In genomic region chr1:86447596-86448171, GRCm38 (mm10) we compare ENCODE assay signal across 9 mouse cellular contexts. TPM values are rescaled to one million over a fixed set of nuclear protein-coding genes. Genes with fewer than 3 reads are reported as not detected.
DNase-seq lines count a peak whose midpoint lies in the region; ATAC-seq and TF ChIP-seq lines count a peak whose summit lies in the region.
"Had no signal": no experiment of that assay in that cellular context is flagged by ENCODE, and none has a peak within 500 bp of the region (broad histone marks: within the 10 kb centered on the region; RNA-seq: fewer than 3 reads in every experiment).

No protein-coding gene starts in this region.

- no peaks in the 10 kb centered on the region for H3K9me3 ChIP-seq in forebrain, embryonic 12.5 days
- no peaks in the 10 kb centered on the region for H3K9me3 ChIP-seq in hindbrain, embryonic 16.5 days (ENCODE audit: control insufficient read depth, low read length)

- no peaks in the 10 kb centered on the region for H3K27me3 ChIP-seq in forebrain, embryonic 12.5 days
- no peaks in the 10 kb centered on the region for H3K27me3 ChIP-seq in hindbrain, embryonic 16.5 days (replicated peaks; ENCODE audit: control insufficient read depth, insufficient read depth, low read length)

- no peak overlapping the region for H3K4me3 ChIP-seq in layer of hippocampus, adult 2 months
- H3K4me3 ChIP-seq in forebrain, embryonic 12.5 days (replicated peaks) = no peak overlapping the region
- H3K4me3 ChIP-seq in hindbrain, embryonic 16.5 days (ENCODE audit: low read length) = no peak overlapping the region
- no peak overlapping the region for H3K4me3 ChIP-seq in lung, adult 2 months (replicated peaks; ENCODE audit: extremely low read depth, low read depth, low read length)

- TF ChIP-seq POLR2A in lung, adult 2 months (IDR thresholded peaks at IDR 0.05; ENCODE audit: borderline replicate concordance, extremely low read depth, low read depth, low read length) = peak; percentile 47; the same call in 1 of the 2 replicates

- H3K4me2 ChIP-seq in forebrain, embryonic 12.5 days = no peak overlapping the region
- peak overlapping the region; percentile 2; the same call in 1 of the 2 replicates for H3K4me2 ChIP-seq in hindbrain, embryonic 16.5 days (ENCODE audit: low read length)

- no peak for TF ChIP-seq CTCF in layer of hippocampus, adult 2 months (conservative IDR thresholded peaks at IDR 0.05)
- TF ChIP-seq CTCF in lung, adult 2 months (IDR thresholded peaks at IDR 0.05; ENCODE audit: insufficient read depth, low read length) = no peak

- no peak for DNase-seq in layer of hippocampus, adult 2 months (ENCODE audit: low spot score in 2 of 2)
- no peak for DNase-seq in layer of hippocampus, adult 9-10 months (ENCODE audit: low spot score)
- DNase-seq in lung, adult 2 months = no peak
- no peak for DNase-seq in thymus, postnatal 4 days
- DNase-seq in layer of hippocampus, adult 18-20 months (ENCODE audit: low spot score in 2 of 2) = no peak
- no peak for DNase-seq in right cerebral cortex, adult 18-20 months

- 53% methylated on average over 13 of the region's 13 CpGs for WGBS in forebrain, embryonic 12.5 days
- 43% methylated on average over 13 of the region's 13 CpGs for WGBS in hindbrain, embryonic 16.5 days
- 25% methylated on average over 13 of the region's 13 CpGs for WGBS in lung, adult 2 months

- no peaks in the 10 kb centered on the region for H3K36me3 ChIP-seq in forebrain, embryonic 12.5 days (replicated peaks)
- no peaks in the 10 kb centered on the region for H3K36me3 ChIP-seq in hindbrain, embryonic 16.5 days (ENCODE audit: control insufficient read depth, insufficient read depth, low read length)

- ATAC-seq in forebrain, embryonic 12.5 days (ENCODE audit: low FRiP score) = no peak
- ATAC-seq in hindbrain, embryonic 16.5 days = no peak

- H3K9ac ChIP-seq in forebrain, embryonic 12.5 days = no peak overlapping the region
- no peak overlapping the region for H3K9ac ChIP-seq in hindbrain, embryonic 16.5 days (ENCODE audit: low read depth, low read length)

- peak overlapping the region; percentile 56 for H3K27ac ChIP-seq in layer of hippocampus, adult 2 months
- peak overlapping the region; percentile 5; the same call in 1 of the 2 replicates for H3K27ac ChIP-seq in forebrain, embryonic 12.5 days
- H3K27ac ChIP-seq in hindbrain, embryonic 16.5 days (ENCODE audit: low read depth, low read length) = peak overlapping the region; percentile 3; the same call in 1 of the 2 replicates

- H3K4me1 ChIP-seq in forebrain, embryonic 12.5 days = peaks cover 19% of the 10 kb centered on the region
- peaks cover 10% of the 10 kb centered on the region for H3K4me1 ChIP-seq in hindbrain, embryonic 16.5 days (ENCODE audit: control insufficient read depth, insufficient read depth, low read depth, low read length)
- peaks cover 15% of the 10 kb centered on the region for H3K4me1 ChIP-seq in lung, adult 2 months (ENCODE audit: control insufficient read depth, insufficient read depth, low read length)

RNA-seq across cellular contexts. Expression of gene Tex44, which starts 21.6 kb away (rescaled TPM):
- total RNA-seq in layer of hippocampus, adult 2 months (2021) = not detected
- not detected in 2 replicates for polyA plus RNA-seq in forebrain, embryonic 12.5 days (2016; fragmentation: Nextera tagmentation; extraction: Ambion mirVana)
- not detected in 2 replicates for polyA plus RNA-seq in hindbrain, embryonic 16.5 days (2015; fragmentation: Nextera tagmentation; extraction: Ambion mirVana)
- polyA plus RNA-seq in lung, adult 2 months (2012; rRNA removed) = 0.11 and 0.12 TPM in 2 replicates
- total RNA-seq in layer of hippocampus, adult 18-20 months (2021) = not detected
- polyA plus RNA-seq: large intestine, adult 2 months had no signal

RNA-seq across cellular contexts. Expression of gene Nmur1, which starts 21.7 kb away (rescaled TPM):
- not detected for total RNA-seq in layer of hippocampus, adult 2 months (2021)
- not detected in 2 replicates for polyA plus RNA-seq in forebrain, embryonic 12.5 days (2016; fragmentation: Nextera tagmentation; extraction: Ambion mirVana)
- polyA plus RNA-seq in hindbrain, embryonic 16.5 days (2015; fragmentation: Nextera tagmentation; extraction: Ambion mirVana) = 0.13 TPM in 1 of 2 replicates, not detected in the other
- 2.9 TPM in 2 replicates for polyA plus RNA-seq in lung, adult 2 months (2012; rRNA removed)
- not detected for total RNA-seq in layer of hippocampus, adult 18-20 months (2021)

Comparison
In these comparisons a context has a peak if more than half of its experiments do, and no peak if none do; other contexts are left out.
1. H3K27ac ChIP-seq: peak in every context shown above with its lines; median percentile 56 in layer of hippocampus, adult 2 months; 5 in forebrain, embryonic 12.5 days; 3 in hindbrain, embryonic 16.5 days.